Mouse (Mus musculus) erythroblast, embryonic 14.5 days (primary cell): ENCODE results near the gene Nmral1.

ENCODE experiments used
- GATA1 ChIP-seq: IDR thresholded peaks from 2 replicates; pipeline ENCODE4 v1.6.1; 2012; ENCODE audit warnings: low read length, inconsistent platforms, mixed read lengths
- TAL1 ChIP-seq: IDR thresholded peaks from 3 replicates; pipeline ENCODE4 v1.6.1; 2012; ENCODE audit warnings: low read length, inconsistent platforms, mixed read lengths

DNA sequence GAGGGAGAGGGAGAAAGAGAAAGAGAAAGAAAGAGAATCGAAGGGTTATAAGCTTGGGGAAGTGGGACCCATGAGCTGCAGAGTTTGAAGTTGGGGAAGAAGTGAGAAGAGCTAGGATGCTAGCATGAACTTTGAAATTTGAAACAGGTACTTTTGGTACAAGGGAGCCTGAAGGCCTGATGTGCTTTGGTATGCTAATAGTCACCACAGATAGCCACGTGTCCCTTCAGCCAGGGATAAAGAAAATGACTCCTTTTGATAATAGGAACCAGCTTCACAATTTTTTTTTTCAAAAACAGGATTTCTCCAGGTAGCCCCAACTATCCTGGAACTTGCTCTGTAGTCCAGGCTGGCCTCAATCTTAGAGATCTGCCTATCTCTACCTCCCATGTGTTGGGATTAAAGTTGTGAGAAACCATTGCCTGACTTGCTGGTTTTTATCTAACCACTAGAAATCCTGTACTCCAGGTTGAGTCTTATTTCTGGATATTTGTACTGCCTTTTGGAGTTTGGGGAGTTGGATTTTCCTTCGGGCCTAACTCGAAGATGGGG, 36.5 kb downstream of the Nmral1 start:
- TF ChIP-seq GATA1 (peak; percentile 22; the same call in 1 of the 2 replicates), TAL1 (no peak)
